Mouse (Mus musculus): ENCODE measurements around the gene Tyw1. TPM values are rescaled to one million over a fixed set of nuclear protein-coding genes. Genes with fewer than 3 reads are reported as not detected.

Gene Tyw1
- polyA plus RNA-seq (2015; fragmentation: Nextera tagmentation; extraction: Ambion mirVana), result 8.4 and 10.9 TPM in 2 replicates

DNA sequence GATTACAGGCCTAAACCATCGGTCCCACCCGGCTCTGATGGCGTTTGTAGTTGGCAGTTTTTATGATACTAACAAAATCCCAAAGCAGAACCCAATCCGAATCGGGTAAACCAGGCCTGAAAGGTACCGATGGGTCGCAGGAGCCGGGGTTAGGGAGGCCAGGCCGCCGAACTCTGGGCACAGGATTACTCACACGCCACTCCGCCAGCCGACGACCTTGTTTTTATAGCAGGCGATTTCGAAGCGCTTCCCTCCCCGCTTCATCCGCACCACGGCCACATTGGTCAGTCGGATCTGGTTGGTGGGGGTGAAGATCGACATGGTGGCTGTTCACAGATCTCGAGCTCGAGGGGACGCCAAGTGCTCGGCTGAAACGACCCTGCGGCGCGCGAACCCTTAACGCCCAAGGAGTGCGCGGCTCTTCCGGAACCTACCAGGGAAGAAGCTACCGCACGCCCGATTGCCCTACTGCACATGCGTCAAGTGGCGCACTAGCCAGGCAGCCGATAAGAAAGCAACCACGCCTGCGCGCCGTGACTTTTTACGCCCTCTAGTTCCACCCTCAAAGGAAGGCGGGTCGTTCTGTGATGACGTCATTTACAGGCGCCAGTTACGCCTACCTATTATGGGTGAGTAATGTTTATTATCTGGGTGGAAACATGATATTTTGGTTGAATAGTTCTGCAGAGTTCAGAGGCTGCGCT lies at the start of gene Tyw1, which contains the start of gene Sbds:
Tyw1 (plus strand) TSS at position 603 of the 704 bp plus-strand sequence.
Sbds (minus strand) TSS at position 514 of the 704 bp plus-strand sequence.
- H3K4me2 ChIP-seq (ENCODE audit: low read depth, low read length), result peak within 1 kb of the TSS; percentile 82
- H3K27ac ChIP-seq (ENCODE audit: low read depth), result peak within 1 kb of the TSS; percentile 93
- under 1% methylated on average over 52 of the region's 52 CpGs for WGBS (ENCODE audit: insufficient replicate concordance)
- H3K36me3 ChIP-seq (replicated peaks; ENCODE audit: insufficient read depth, low read length), result peaks cover 36% of the 10 kb centered on the region
- no peaks in the 10 kb centered on the region for H3K9me3 ChIP-seq (ENCODE audit: low read length)
- DNase-seq (peak; percentile 98), ATAC-seq (peak; percentile 86)
- peak within 1 kb of the TSS; percentile 75 for H3K4me3 ChIP-seq (ENCODE audit: low read depth, low read length)
- H3K4me1 ChIP-seq (ENCODE audit: insufficient read depth), result peaks cover 11% of the 10 kb centered on the region
- H3K27me3 ChIP-seq (ENCODE audit: insufficient read depth, low read length), result no peaks in the 10 kb centered on the region
- TF ChIP-seq CTCF (IDR thresholded peaks at IDR 0.05; ENCODE audit: low read depth) (peak; percentile 35), EP300 (IDR thresholded peaks at IDR 0.05; ENCODE audit: low read depth) (peak; percentile 56; the same call in 1 of the 2 replicates)
- H3K9ac ChIP-seq (replicated peaks), result peak within 1 kb of the TSS; percentile 86

DNA sequence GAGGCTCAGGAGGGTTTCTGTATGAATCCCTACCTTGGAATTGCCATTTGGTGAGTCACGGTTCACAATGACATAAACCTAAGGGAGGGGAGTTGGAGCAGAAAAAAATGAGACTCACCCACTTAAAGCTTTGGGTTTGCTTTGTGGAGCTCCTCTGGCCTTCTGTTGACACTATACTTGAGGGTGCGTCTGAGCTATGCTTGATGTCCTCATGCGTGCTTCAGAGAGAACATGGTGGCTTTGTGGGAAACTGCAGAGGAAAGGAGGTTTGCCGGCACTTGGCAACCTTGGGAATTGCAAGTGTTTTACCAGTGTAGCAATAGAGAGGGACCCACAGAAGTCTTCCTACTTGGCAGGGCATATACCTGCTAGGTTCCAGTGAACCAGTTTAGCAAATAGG lies 48.1 kb upstream of the Tyw1 start:
- H3K27me3 ChIP-seq (ENCODE audit: insufficient read depth, low read length), result no peaks in the 10 kb centered on the region
- DNase-seq, result no peak

DNA sequence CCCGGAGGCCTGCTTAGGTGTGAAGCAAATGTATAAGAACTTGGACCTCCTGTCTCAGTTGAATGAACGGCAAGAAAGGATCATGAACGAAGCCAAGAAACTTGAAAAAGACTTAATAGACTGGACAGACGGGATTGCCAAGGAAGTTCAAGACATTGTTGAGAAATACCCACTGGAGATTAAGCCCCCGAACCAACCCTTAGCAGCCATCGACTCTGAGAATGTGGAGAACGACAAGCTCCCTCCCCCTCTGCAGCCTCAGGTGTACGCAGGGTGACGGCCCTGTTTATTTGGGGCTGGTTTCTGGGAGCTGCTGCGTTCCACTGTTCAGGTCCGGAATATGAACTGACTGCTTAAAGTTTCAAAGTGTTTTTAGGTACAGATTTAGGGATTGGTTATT lies 42.5 kb upstream of the Tyw1 start:
- Histone ChIP-seq H3K27ac (ENCODE audit: low read depth) (no peak overlapping the region), H3K4me3 (ENCODE audit: low read depth, low read length) (no peak overlapping the region), H3K4me2 (ENCODE audit: low read depth, low read length) (no peak overlapping the region), H3K27me3 (ENCODE audit: insufficient read depth, low read length) (no peaks in the 10 kb centered on the region), H3K36me3 (replicated peaks; ENCODE audit: insufficient read depth, low read length) (peaks cover 53% of the 10 kb centered on the region), H3K4me1 (ENCODE audit: insufficient read depth) (no peaks in the 10 kb centered on the region), H3K9ac (replicated peaks) (no peak overlapping the region), H3K9me3 (ENCODE audit: low read length) (no peaks in the 10 kb centered on the region)
- no peak for DNase-seq
- TF ChIP-seq EP300 (IDR thresholded peaks at IDR 0.05; ENCODE audit: low read depth), result no peak
- TF ChIP-seq CTCF (IDR thresholded peaks at IDR 0.05; ENCODE audit: low read depth), result no peak
- no peak for ATAC-seq
- WGBS (ENCODE audit: insufficient replicate concordance), result 91% methylated on average over 11 of the region's 11 CpGs

More for the DNA sequence above, 48.1 kb upstream of the Tyw1 start:
- TF ChIP-seq EP300 (IDR thresholded peaks at IDR 0.05; ENCODE audit: low read depth) (no peak), CTCF (IDR thresholded peaks at IDR 0.05; ENCODE audit: low read depth) (no peak)
- Histone ChIP-seq H3K4me2 (ENCODE audit: low read depth, low read length) (no peak overlapping the region), H3K36me3 (replicated peaks; ENCODE audit: insufficient read depth, low read length) (peaks cover 51% of the 10 kb centered on the region), H3K9me3 (ENCODE audit: low read length) (no peaks in the 10 kb centered on the region), H3K27ac (ENCODE audit: low read depth) (no peak overlapping the region), H3K9ac (replicated peaks) (no peak overlapping the region), H3K4me3 (ENCODE audit: low read depth, low read length) (no peak overlapping the region), H3K4me1 (ENCODE audit: insufficient read depth) (peaks cover 11% of the 10 kb centered on the region)
- no peak for ATAC-seq
- WGBS (ENCODE audit: insufficient replicate concordance), result 97% methylated on average over 4 of the region's 4 CpGs

GRCm38 (mm10) chr5:130216781-130217180 lies 38.6 kb upstream of the Tyw1 start, which contains the start of gene Tmem248:
Tmem248 (plus strand) TSS chr5:130217081.
- H3K9ac ChIP-seq (replicated peaks), result no peak within 1 kb of the TSS
- 82% methylated on average over 7 of the region's 7 CpGs for WGBS (ENCODE audit: insufficient replicate concordance)
- TF ChIP-seq EP300 (IDR thresholded peaks at IDR 0.05; ENCODE audit: low read depth) (no peak), CTCF (IDR thresholded peaks at IDR 0.05; ENCODE audit: low read depth) (no peak)

GRCm38 (mm10) chr5:130217406-130217805 lies 38.0 kb upstream of the Tyw1 start:
- no peak overlapping the region for H3K9ac ChIP-seq (replicated peaks)
- H3K4me1 ChIP-seq (ENCODE audit: insufficient read depth), result no peaks in the 10 kb centered on the region; the same call in 1 of the 2 replicates
- no peak for DNase-seq
- WGBS (ENCODE audit: insufficient replicate concordance), result 85% methylated on average over 4 of the region's 4 CpGs
- no peak for ATAC-seq
- TF ChIP-seq CTCF (IDR thresholded peaks at IDR 0.05; ENCODE audit: low read depth) (no peak), EP300 (IDR thresholded peaks at IDR 0.05; ENCODE audit: low read depth) (no peak)
- H3K27ac ChIP-seq (ENCODE audit: low read depth), result no peak overlapping the region
- H3K4me3 ChIP-seq (ENCODE audit: low read depth, low read length), result no peak overlapping the region
- no peaks in the 10 kb centered on the region for H3K27me3 ChIP-seq (ENCODE audit: insufficient read depth, low read length)
- H3K9me3 ChIP-seq (ENCODE audit: low read length), result peaks cover 2% of the 10 kb centered on the region; the same call in 1 of the 2 replicates
- H3K36me3 ChIP-seq (replicated peaks; ENCODE audit: insufficient read depth, low read length), result peaks cover 20% of the 10 kb centered on the region
- H3K4me2 ChIP-seq (ENCODE audit: low read depth, low read length), result no peak overlapping the region

More at GRCm38 (mm10) chr5:130216781-130217180, 38.6 kb upstream of the Tyw1 start, which contains the start of gene Tmem248:
- Histone ChIP-seq H3K36me3 (replicated peaks; ENCODE audit: insufficient read depth, low read length) (peaks cover 25% of the 10 kb centered on the region), H3K4me3 (ENCODE audit: low read depth, low read length) (no peak within 1 kb of the TSS), H3K27ac (ENCODE audit: low read depth) (no peak within 1 kb of the TSS), H3K4me1 (ENCODE audit: insufficient read depth) (no peaks in the 10 kb centered on the region; the same call in 1 of the 2 replicates), H3K4me2 (ENCODE audit: low read depth, low read length) (no peak within 1 kb of the TSS), H3K27me3 (ENCODE audit: insufficient read depth, low read length) (no peaks in the 10 kb centered on the region), H3K9me3 (ENCODE audit: low read length) (peaks cover 2% of the 10 kb centered on the region; the same call in 1 of the 2 replicates)
- no peak for DNase-seq
- no peak for ATAC-seq

DNA sequence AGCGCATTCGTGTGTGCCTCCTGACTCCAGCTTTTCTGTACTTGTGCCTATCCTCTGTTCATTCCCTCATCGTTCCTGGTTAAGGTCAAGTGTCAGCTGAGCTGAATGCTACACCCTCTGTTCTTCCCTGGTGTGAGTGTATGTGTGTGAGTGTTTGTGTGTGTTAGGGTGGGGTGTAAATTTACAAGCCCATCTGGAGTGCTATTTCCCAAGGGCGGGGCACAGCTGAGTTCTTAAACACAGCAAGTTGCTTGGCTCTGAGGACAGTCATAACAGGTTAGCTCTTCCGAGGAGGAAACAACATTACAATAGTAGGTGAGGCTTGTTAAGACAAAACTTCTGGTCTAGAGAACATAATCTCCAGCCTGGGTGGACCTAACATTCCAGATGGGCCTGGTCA lies 37.1 kb upstream of the Tyw1 start:
- Histone ChIP-seq H3K9ac (replicated peaks) (no peak overlapping the region), H3K36me3 (replicated peaks; ENCODE audit: insufficient read depth, low read length) (peaks cover 11% of the 10 kb centered on the region), H3K4me1 (ENCODE audit: insufficient read depth) (peaks cover 3% of the 10 kb centered on the region), H3K9me3 (ENCODE audit: low read length) (peaks cover 2% of the 10 kb centered on the region; the same call in 1 of the 2 replicates), H3K4me3 (ENCODE audit: low read depth, low read length) (no peak overlapping the region), H3K27me3 (ENCODE audit: insufficient read depth, low read length) (no peaks in the 10 kb centered on the region), H3K27ac (ENCODE audit: low read depth) (no peak overlapping the region), H3K4me2 (ENCODE audit: low read depth, low read length) (no peak overlapping the region)
- WGBS (ENCODE audit: insufficient replicate concordance), result 81% methylated on average over 5 of the region's 5 CpGs
- ATAC-seq (no peak), DNase-seq (no peak)
- no peak for TF ChIP-seq EP300 (IDR thresholded peaks at IDR 0.05; ENCODE audit: low read depth)

All from liver, postnatal 0 days (tissue).